Mouse (Mus musculus): Measurements from ENCODE around the gene Prkar2a. TPM values are rescaled to one million over a fixed set of nuclear protein-coding genes. Genes with fewer than 3 reads are reported as not detected.
A peak's percentile ranks its signal among the peaks of the same experiment; 100 is the strongest.

Gene Prkar2a
- polyA plus RNA-seq, 1 experiment: 31.5 TPM

- 26% methylated on average over 4 of the region's 4 CpGs for WGBS
- no peak overlapping the region for H3K4me3 ChIP-seq (ENCODE audit: low read depth, low read length)
- H3K36me3 ChIP-seq (ENCODE audit: control insufficient read depth, insufficient read depth, low read length): 0 out of 2 replicates have a peak, but pooled peaks cover 4% of the 10 kb centered on the region
- peaks cover 21% of the 10 kb centered on the region for H3K4me1 ChIP-seq (ENCODE audit: control insufficient read depth, insufficient read depth, insufficient read length, low read length)
- no peak overlapping the region for H3K27ac ChIP-seq (ENCODE audit: insufficient read depth, low read depth, low read length)
- no peaks in the 10 kb centered on the region for H3K27me3 ChIP-seq (ENCODE audit: control insufficient read depth, insufficient read depth, low read length)
- no peak for TF ChIP-seq CTCF (IDR thresholded peaks at IDR 0.05; ENCODE audit: extremely low read depth, insufficient read length, insufficient replicate concordance, low read depth, low read length)
- TF ChIP-seq POLR2A (IDR thresholded peaks at IDR 0.05; ENCODE audit: low read depth, low read length): no peak
Measured at GRCm38 (mm10) chr9:108693946-108694345, 4.8 kb downstream of the Prkar2a start.

GRCm38 (mm10) chr9:108694533-108694932 lies 5.4 kb downstream of the Prkar2a start:
- H3K4me3 ChIP-seq (ENCODE audit: low read depth, low read length): no peak overlapping the region
- WGBS: 70% methylated on average over 1 of the region's 1 CpGs
- TF ChIP-seq CTCF (IDR thresholded peaks at IDR 0.05; ENCODE audit: extremely low read depth, insufficient read length, insufficient replicate concordance, low read depth, low read length): no peak
- TF ChIP-seq POLR2A (IDR thresholded peaks at IDR 0.05; ENCODE audit: low read depth, low read length): no peak
- 0 out of 2 replicates have a peak, but pooled peaks cover 4% of the 10 kb centered on the region for H3K36me3 ChIP-seq (ENCODE audit: control insufficient read depth, insufficient read depth, low read length)
- H3K4me1 ChIP-seq (ENCODE audit: control insufficient read depth, insufficient read depth, insufficient read length, low read length): peaks cover 17% of the 10 kb centered on the region; the same call in 1 of the 2 replicates
- H3K27ac ChIP-seq (ENCODE audit: insufficient read depth, low read depth, low read length): no peak overlapping the region
- H3K27me3 ChIP-seq (ENCODE audit: control insufficient read depth, insufficient read depth, low read length): no peaks in the 10 kb centered on the region

- H3K4me1 ChIP-seq (ENCODE audit: control insufficient read depth, insufficient read depth, insufficient read length, low read length): peaks cover 3% of the 10 kb centered on the region
- H3K36me3 ChIP-seq (ENCODE audit: control insufficient read depth, insufficient read depth, low read length): 0 out of 2 replicates have a peak, but pooled peaks cover 5% of the 10 kb centered on the region
- H3K4me3 ChIP-seq (ENCODE audit: low read depth, low read length): no peak overlapping the region
- no peaks in the 10 kb centered on the region for H3K27me3 ChIP-seq (ENCODE audit: control insufficient read depth, insufficient read depth, low read length)
- no peak for TF ChIP-seq CTCF (IDR thresholded peaks at IDR 0.05; ENCODE audit: extremely low read depth, insufficient read length, insufficient replicate concordance, low read depth, low read length)
- TF ChIP-seq POLR2A (IDR thresholded peaks at IDR 0.05; ENCODE audit: low read depth, low read length): no peak
- no peak overlapping the region for H3K27ac ChIP-seq (ENCODE audit: insufficient read depth, low read depth, low read length)
Measured at GRCm38 (mm10) chr9:108702476-108702875, 13.4 kb downstream of the Prkar2a start.

- peak overlapping the region; percentile 86 for H3K27ac ChIP-seq (ENCODE audit: insufficient read depth, low read depth, low read length)
- WGBS: 10% methylated on average over 12 of the region's 12 CpGs
- H3K36me3 ChIP-seq (ENCODE audit: control insufficient read depth, insufficient read depth, low read length): peaks cover 2% of the 10 kb centered on the region; the same call in 1 of the 2 replicates
- no peaks in the 10 kb centered on the region for H3K27me3 ChIP-seq (ENCODE audit: control insufficient read depth, insufficient read depth, low read length)
- no peak for TF ChIP-seq POLR2A (IDR thresholded peaks at IDR 0.05; ENCODE audit: low read depth, low read length)
- TF ChIP-seq CTCF (IDR thresholded peaks at IDR 0.05; ENCODE audit: extremely low read depth, insufficient read length, insufficient replicate concordance, low read depth, low read length): no peak
- peaks cover 7% of the 10 kb centered on the region for H3K4me1 ChIP-seq (ENCODE audit: control insufficient read depth, insufficient read depth, insufficient read length, low read length)
- no peak overlapping the region for H3K4me3 ChIP-seq (ENCODE audit: low read depth, low read length)
Measured at GRCm38 (mm10) chr9:108703373-108704110, 14.4 kb downstream of the Prkar2a start.

GRCm38 (mm10) chr9:108704591-108704990 lies 15.5 kb downstream of the Prkar2a start:
- Histone ChIP-seq H3K36me3 (ENCODE audit: control insufficient read depth, insufficient read depth, low read length) (peaks cover 3% of the 10 kb centered on the region), H3K4me1 (ENCODE audit: control insufficient read depth, insufficient read depth, insufficient read length, low read length) (peaks cover 7% of the 10 kb centered on the region), H3K4me3 (ENCODE audit: low read depth, low read length) (no peak overlapping the region), H3K27me3 (ENCODE audit: control insufficient read depth, insufficient read depth, low read length) (no peaks in the 10 kb centered on the region), H3K27ac (ENCODE audit: insufficient read depth, low read depth, low read length) (peak overlapping the region; percentile 35; the same call in 1 of the 2 replicates)
- WGBS: 71% methylated on average over 7 of the region's 7 CpGs
- TF ChIP-seq POLR2A (IDR thresholded peaks at IDR 0.05; ENCODE audit: low read depth, low read length) (no peak), CTCF (IDR thresholded peaks at IDR 0.05; ENCODE audit: extremely low read depth, insufficient read length, insufficient replicate concordance, low read depth, low read length) (no peak)

GRCm38 (mm10) chr9:108707212-108707611 lies 18.1 kb downstream of the Prkar2a start:
- TF ChIP-seq CTCF (IDR thresholded peaks at IDR 0.05; ENCODE audit: extremely low read depth, insufficient read length, insufficient replicate concordance, low read depth, low read length) (no peak), POLR2A (IDR thresholded peaks at IDR 0.05; ENCODE audit: low read depth, low read length) (no peak)
- WGBS: 78% methylated on average over 2 of the region's 2 CpGs
- Histone ChIP-seq H3K4me1 (ENCODE audit: control insufficient read depth, insufficient read depth, insufficient read length, low read length) (peaks cover 7% of the 10 kb centered on the region), H3K27me3 (ENCODE audit: control insufficient read depth, insufficient read depth, low read length) (no peaks in the 10 kb centered on the region), H3K27ac (ENCODE audit: insufficient read depth, low read depth, low read length) (no peak overlapping the region), H3K4me3 (ENCODE audit: low read depth, low read length) (no peak overlapping the region), H3K36me3 (ENCODE audit: control insufficient read depth, insufficient read depth, low read length) (peaks cover 1% of the 10 kb centered on the region)

- H3K27me3 ChIP-seq (ENCODE audit: control insufficient read depth, insufficient read depth, low read length): no peaks in the 10 kb centered on the region
- WGBS: 94% methylated on average over 8 of the region's 8 CpGs
- peaks cover 1% of the 10 kb centered on the region for H3K36me3 ChIP-seq (ENCODE audit: control insufficient read depth, insufficient read depth, low read length)
- no peak overlapping the region for H3K4me3 ChIP-seq (ENCODE audit: low read depth, low read length)
- TF ChIP-seq POLR2A (IDR thresholded peaks at IDR 0.05; ENCODE audit: low read depth, low read length) (no peak), CTCF (IDR thresholded peaks at IDR 0.05; ENCODE audit: extremely low read depth, insufficient read length, insufficient replicate concordance, low read depth, low read length) (no peak)
- peaks cover 5% of the 10 kb centered on the region for H3K4me1 ChIP-seq (ENCODE audit: control insufficient read depth, insufficient read depth, insufficient read length, low read length)
- H3K27ac ChIP-seq (ENCODE audit: insufficient read depth, low read depth, low read length): no peak overlapping the region
Measured at GRCm38 (mm10) chr9:108708833-108709232, 19.7 kb downstream of the Prkar2a start.
